Mouse (Mus musculus) testis, adult 2 months (tissue): ENCODE data around the gene Jchain.

ENCODE experiments used
- CTCF ChIP-seq: fragments of 200-500 bp; IDR thresholded peaks from 2 replicates; pipeline ENCODE4 v1.5.1; 2012; ENCODE audit warnings: low read depth, mild to moderate bottlenecking, inconsistent platforms, low read length, moderate library complexity; ENCODE audit not compliant: control insufficient read depth, insufficient read depth, insufficient replicate concordance
- POLR2A ChIP-seq: fragments of 200-500 bp; IDR thresholded peaks from 2 replicates; pipeline ENCODE4 v1.6.1; 2012; ENCODE audit warnings: low read depth, mild to moderate bottlenecking, inconsistent platforms, low read length, moderate library complexity; ENCODE audit not compliant: control insufficient read depth

GRCm38 (mm10) chr5:88574829-88575228 is 47.1 kb upstream of the Jchain start:
- TF ChIP-seq CTCF (no peak), POLR2A (no peak)
